Mouse (Mus musculus) midbrain, embryonic 14.5 days (tissue): Measurements from ENCODE around the gene Prkag1. TPM values are rescaled to one million over a fixed set of nuclear protein-coding genes. Genes with fewer than 3 reads are reported as not detected.
A peak's percentile ranks its signal among the peaks of the same experiment; 100 is the strongest.

Experiments used
- ATAC-seq: fragments of 200-750 bp; cut with Nextera tagmentation; 2 replicates; pipeline ENCODE4 v1.8.0; 2017; ENCODE audit warnings: moderate number of reproducible peaks, moderate library complexity; ENCODE audit not compliant: low FRiP score, low TSS enrichment
- DNase-seq: peaks from one replicate; pipeline ENCODE4 v3.0.0-alpha.2; 2015
- H3K27ac ChIP-seq: fragments of 300-500 bp; sonication (generic); replicated peaks from 2 replicates; pipeline ENCODE4 v1.5.1; 2014; ENCODE audit warnings: mild to moderate bottlenecking, low read depth, low read length, moderate library complexity
- H3K27me3 ChIP-seq: fragments of 300-500 bp; sonication (generic); 2 replicates; pipeline ENCODE4 v1.6.1; 2014; ENCODE audit warnings: low read length, control low read depth, mixed read lengths; ENCODE audit not compliant: control insufficient read depth, insufficient read depth
- H3K36me3 ChIP-seq: fragments of 300-500 bp; sonication (generic); 2 replicates; pipeline ENCODE4 v1.6.1; 2014; ENCODE audit warnings: low read length, control low read depth; ENCODE audit not compliant: control insufficient read depth, insufficient read depth
- H3K4me1 ChIP-seq: fragments of 300-500 bp; sonication (generic); 2 replicates; pipeline ENCODE4 v1.6.1; 2014; ENCODE audit warnings: mild to moderate bottlenecking, antibody characterized with exemption, low read length, control low read depth; ENCODE audit not compliant: control insufficient read depth, insufficient read depth
- H3K4me2 ChIP-seq: fragments of 300-500 bp; sonication (generic); 2 replicates; pipeline ENCODE4 v1.6.1; 2014; ENCODE audit warnings: mild to moderate bottlenecking, low read length, moderate library complexity
- H3K4me3 ChIP-seq: fragments of 300-500 bp; sonication (generic); replicated peaks from 2 replicates; pipeline ENCODE4 v1.5.1; 2014; ENCODE audit warnings: low read depth, low read length
- H3K9ac ChIP-seq: fragments of 300-500 bp; sonication (generic); replicated peaks from 2 replicates; pipeline ENCODE4 v1.6.1; 2014; ENCODE audit warnings: mild to moderate bottlenecking, low read length, moderate library complexity
- H3K9me3 ChIP-seq: fragments of 300-500 bp; sonication (generic); 2 replicates; pipeline ENCODE4 v1.6.1; 2016; ENCODE audit warnings: low read length, control low read depth, mixed read lengths; ENCODE audit not compliant: control insufficient read depth
- WGBS: fragments of 180-500 bp; shearing (Covaris S2); extraction: QIAGEN DNeasy Blood & Tissue Kit; methylation state at CpG from one replicate; pipeline ENCODE4 v1.1.7; 2014; 5-methylcytosine and 5-hydroxymethylcytosine counted together
- polyA plus RNA-seq: library from polyadenylated mRNA; unstranded; fragments of >200 nt; fragmentation: Nextera tagmentation; extraction: Ambion mirVana; gene quantifications from 2 replicates; pipeline ENCODE4 v1.2.1, GENCODE M21; 2014

The Prkag1 gene
- polyA plus RNA-seq, 1 experiment from 2014 or later = 72.8 TPM

DNA sequence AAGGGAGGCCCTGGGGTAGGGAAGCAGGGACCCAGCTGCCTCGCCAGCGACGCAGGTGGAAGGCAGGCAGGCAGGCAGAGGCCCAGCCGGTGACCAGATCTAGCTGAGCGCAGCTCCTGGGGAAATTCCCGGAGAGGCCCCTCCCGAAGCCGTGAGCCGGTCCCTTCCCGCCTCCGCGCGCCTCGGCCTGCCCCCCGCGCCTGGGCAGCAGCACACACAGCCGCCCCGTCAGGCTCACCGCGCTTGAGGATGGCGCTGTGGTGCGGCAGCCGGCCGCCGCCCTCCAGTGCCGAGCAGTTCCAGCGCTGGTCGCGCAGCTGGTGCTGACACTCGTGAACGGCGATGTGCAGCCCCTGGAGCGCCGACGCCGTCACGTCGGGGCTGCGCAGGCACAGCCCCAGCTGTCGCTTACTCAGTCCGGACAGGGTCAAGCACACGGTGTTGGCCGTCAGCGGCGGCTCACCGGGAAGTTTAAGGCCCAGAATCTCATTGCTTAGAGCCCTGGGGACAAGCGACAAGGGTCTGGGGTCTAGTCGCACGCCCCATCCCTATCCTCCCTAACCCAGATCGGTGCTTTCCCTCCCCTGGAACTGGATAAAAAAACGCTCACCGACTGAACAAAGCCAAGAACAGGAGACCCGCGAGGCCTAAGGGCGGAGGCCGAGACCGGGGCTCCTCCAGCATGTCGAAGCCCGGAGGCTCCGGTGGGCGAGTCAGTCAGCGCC is 54.9 kb downstream of the Prkag1 start:
- ATAC-seq (peak; percentile 40), DNase-seq (peak; percentile 73)
- Histone ChIP-seq H3K4me2 (peak overlapping the region; percentile 45), H3K36me3 (no peaks in the 10 kb centered on the region), H3K27me3 (peaks cover 98% of the 10 kb centered on the region), H3K9ac (peak overlapping the region; percentile 26; the same call in 1 of the 2 replicates), H3K4me3 (peak overlapping the region; percentile 30), H3K27ac (no peak overlapping the region), H3K9me3 (no peaks in the 10 kb centered on the region), H3K4me1 (peaks cover 22% of the 10 kb centered on the region)
- WGBS = under 1% methylated on average over 62 of the region's 62 CpGs

DNA sequence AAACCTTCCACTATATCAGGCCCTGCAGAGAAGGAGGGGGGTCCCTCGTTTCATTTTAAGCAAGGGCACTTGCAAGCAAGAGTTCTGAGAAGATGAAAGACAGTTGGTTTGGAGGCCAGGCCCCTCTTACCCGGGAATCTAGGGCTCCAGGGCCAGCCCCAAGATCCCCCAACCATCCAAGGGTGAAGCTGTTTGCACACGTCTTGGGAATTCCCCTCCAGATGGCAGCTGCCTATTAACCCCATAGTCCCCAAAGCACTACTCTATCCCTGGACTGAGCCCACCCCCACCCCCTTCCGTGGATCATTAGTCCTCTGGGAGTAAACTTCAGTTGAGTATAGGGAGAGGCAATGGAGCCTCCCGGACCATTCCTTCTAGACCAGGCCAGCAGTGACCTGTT is 55.8 kb downstream of the Prkag1 start:
- Histone ChIP-seq H3K9ac (no peak overlapping the region), H3K9me3 (no peaks in the 10 kb centered on the region), H3K4me2 (no peak overlapping the region), H3K4me1 (peaks cover 22% of the 10 kb centered on the region), H3K36me3 (no peaks in the 10 kb centered on the region), H3K27ac (no peak overlapping the region), H3K4me3 (no peak overlapping the region), H3K27me3 (peaks cover 98% of the 10 kb centered on the region)
- 2% methylated on average over 5 of the region's 5 CpGs for WGBS
- no peak for ATAC-seq
- no peak for DNase-seq

DNA sequence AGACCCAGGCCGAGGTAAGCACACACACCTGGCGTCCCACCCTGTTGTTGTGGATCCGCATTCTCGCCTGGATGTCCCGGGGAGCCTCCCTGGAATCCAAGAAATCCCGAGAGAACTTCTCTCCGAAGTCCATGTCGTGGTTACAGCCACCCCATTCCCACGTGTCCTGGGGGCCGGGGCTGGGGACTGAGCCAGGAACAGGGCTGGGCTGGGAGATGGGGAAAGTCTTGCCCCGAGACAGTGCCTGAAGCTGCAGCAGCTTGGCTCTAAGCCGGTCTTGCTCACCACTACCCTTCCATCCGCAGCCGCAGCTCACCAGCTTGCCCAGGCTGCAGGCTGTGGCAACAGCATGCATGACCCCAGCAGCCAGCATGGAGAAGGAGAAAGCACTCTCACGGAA is 57.2 kb downstream of the Prkag1 start:
- no peak overlapping the region for H3K4me3 ChIP-seq
- no peaks in the 10 kb centered on the region for H3K36me3 ChIP-seq
- H3K9me3 ChIP-seq = no peaks in the 10 kb centered on the region
- H3K9ac ChIP-seq = no peak overlapping the region
- H3K4me1 ChIP-seq = peaks cover 22% of the 10 kb centered on the region
- ATAC-seq (no peak), DNase-seq (no peak)
- H3K4me2 ChIP-seq = no peak overlapping the region
- H3K27me3 ChIP-seq = peaks cover 98% of the 10 kb centered on the region
- WGBS = 15% methylated on average over 15 of the region's 15 CpGs
- H3K27ac ChIP-seq = no peak overlapping the region

DNA sequence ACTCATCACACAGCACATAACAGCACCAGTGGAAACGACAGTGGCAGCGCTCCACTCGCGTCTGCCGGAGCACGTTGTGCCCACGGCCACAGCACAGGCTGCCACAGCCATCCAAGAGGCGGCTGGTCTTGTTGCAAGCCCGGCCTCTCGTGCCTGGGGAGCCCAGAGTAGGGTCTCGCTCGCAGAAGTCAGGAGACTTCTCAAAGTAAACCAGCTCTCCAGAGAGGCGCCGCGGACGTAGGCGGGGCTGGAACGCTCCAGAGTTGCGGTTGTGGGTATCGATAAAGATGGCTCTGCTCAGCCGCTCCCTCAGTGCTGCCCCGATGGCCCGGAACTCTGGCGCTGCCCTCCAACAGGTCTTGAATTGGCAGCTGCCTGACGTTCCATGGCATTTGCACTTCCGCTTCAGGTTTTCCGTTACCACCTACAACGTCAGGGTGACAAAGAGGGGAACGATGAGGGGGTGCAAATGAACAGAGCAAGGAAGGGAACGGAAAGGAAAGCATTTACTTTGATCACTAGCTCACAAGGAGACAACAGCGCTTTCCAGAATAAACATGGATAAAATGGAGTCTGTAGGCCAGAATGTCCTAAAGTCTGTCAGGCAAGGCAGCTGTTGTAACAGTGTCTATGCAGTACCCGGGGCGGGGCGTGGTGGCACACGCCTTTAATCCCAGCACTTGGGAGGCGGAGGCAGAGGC is 58.7 kb downstream of the Prkag1 start:
- ATAC-seq (no peak), DNase-seq (peak; percentile 44)
- WGBS = 4% methylated on average over 36 of the region's 36 CpGs
- no peaks in the 10 kb centered on the region for H3K9me3 ChIP-seq
- peak overlapping the region; percentile 41 for H3K4me2 ChIP-seq
- H3K27me3 ChIP-seq = peaks cover 85% of the 10 kb centered on the region
- peak overlapping the region; percentile 17; the same call in 1 of the 2 replicates for H3K9ac ChIP-seq
- H3K36me3 ChIP-seq = no peaks in the 10 kb centered on the region
- H3K27ac ChIP-seq = no peak overlapping the region
- H3K4me1 ChIP-seq = peaks cover 20% of the 10 kb centered on the region
- peak overlapping the region; percentile 24 for H3K4me3 ChIP-seq

DNA sequence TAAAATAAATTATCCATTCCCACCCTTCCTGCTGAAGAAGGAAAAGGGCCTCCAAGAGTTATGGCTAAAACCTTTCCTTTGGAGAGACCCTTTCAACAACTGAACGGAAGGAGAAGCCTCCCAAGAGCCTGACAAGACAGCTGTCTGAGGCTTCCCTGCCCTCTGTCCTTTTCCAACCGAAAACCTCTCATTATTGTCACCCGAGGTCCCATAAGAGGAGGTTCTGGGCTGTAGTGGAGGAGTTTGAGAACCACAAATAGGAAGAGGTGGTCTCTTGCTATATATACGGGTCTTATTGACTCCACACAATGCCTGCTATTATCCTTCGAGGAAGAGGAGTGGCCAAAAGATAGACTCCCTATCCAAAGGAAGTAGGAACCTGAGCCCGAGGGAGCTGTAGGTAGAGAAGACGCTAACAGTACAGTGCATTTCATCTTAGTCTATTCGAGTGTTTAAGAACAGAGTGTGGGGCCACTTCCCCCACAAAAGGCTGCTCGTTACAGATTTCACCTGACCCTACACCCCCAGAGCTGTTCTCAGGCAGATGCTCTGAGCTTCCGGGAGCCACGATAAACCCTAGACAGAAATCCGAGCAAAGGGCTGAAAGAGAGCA is 59.4 kb downstream of the Prkag1 start:
- Histone ChIP-seq H3K9me3 (no peaks in the 10 kb centered on the region), H3K36me3 (no peaks in the 10 kb centered on the region), H3K4me2 (peak overlapping the region; percentile 41), H3K27me3 (peaks cover 78% of the 10 kb centered on the region), H3K9ac (0 out of 2 replicates have a peak overlapping the region, but pooled peaks have one; percentile 17), H3K4me3 (peak overlapping the region; percentile 24; the same call in 1 of the 2 replicates), H3K4me1 (peaks cover 18% of the 10 kb centered on the region), H3K27ac (no peak overlapping the region)
- ATAC-seq (no peak), DNase-seq (no peak)
- WGBS = 8% methylated on average over 12 of the region's 12 CpGs

DNA sequence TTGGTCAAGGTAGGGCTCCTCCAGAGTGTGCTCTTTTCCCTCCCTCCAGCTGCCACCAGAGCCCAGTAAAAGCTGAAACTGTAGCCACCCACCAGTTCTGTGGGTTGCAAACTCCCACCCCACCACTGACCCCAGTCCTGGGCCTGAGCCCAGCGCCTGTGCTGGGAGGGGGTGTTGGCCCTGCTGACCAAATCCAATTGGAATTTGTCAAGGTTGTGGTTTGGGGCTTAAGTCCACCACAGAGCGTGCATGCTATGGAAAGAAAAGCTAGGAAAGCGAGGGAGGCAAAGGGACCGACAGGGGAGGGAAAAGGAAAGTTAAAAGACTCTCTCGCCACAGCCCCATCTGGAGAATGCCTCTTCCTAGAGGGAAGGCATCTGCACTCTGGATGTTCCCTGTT is 63.1 kb downstream of the Prkag1 start:
- H3K4me1 ChIP-seq = peaks cover 12% of the 10 kb centered on the region; the same call in 1 of the 2 replicates
- peaks cover 48% of the 10 kb centered on the region for H3K27me3 ChIP-seq
- H3K9ac ChIP-seq = no peak overlapping the region
- no peak overlapping the region for H3K4me3 ChIP-seq
- no peak overlapping the region for H3K27ac ChIP-seq
- H3K36me3 ChIP-seq = no peaks in the 10 kb centered on the region
- WGBS = 24% methylated on average over 5 of the region's 5 CpGs
- ATAC-seq (no peak), DNase-seq (no peak)
- H3K9me3 ChIP-seq = no peaks in the 10 kb centered on the region
- H3K4me2 ChIP-seq = no peak overlapping the region

DNA sequence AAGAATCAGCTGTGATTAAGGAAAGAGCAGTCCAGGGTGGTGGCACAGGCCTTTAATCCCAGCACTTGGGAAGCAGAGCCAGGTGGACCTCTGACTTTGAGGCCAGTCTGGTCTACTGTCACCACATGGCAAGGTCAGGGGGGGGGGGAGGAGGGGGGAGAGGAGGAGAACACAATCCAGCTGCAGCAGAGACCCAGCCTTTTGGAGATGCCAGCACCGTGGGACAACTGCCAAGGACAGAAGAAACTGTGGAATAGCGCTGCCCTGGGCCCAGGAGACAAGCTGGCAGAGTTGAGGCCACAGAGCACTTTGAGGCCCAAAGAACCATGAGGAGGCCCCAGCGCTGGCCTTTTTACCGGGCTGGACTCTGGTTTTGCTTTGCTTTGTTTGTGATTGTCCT is 65.4 kb downstream of the Prkag1 start:
- H3K9me3 ChIP-seq = no peaks in the 10 kb centered on the region
- 71% methylated on average over 4 of the region's 4 CpGs for WGBS
- no peak overlapping the region for H3K27ac ChIP-seq
- DNase-seq (no peak), ATAC-seq (no peak)
- no peaks in the 10 kb centered on the region for H3K36me3 ChIP-seq
- peaks cover 14% of the 10 kb centered on the region for H3K4me1 ChIP-seq
- peaks cover 24% of the 10 kb centered on the region for H3K27me3 ChIP-seq
- H3K4me3 ChIP-seq = no peak overlapping the region
- H3K9ac ChIP-seq = no peak overlapping the region
- H3K4me2 ChIP-seq = no peak overlapping the region
